Mouse (Mus musculus) G1E (cell line): ENCODE data around the gene Qrich2. TPM values are rescaled to one million over a fixed set of nuclear protein-coding genes. Genes with fewer than 3 reads are reported as not detected.
A peak's percentile ranks its signal among the peaks of the same experiment; 100 is the strongest.
"Not testable (repeated sequence)": the region's sequence is repeated elsewhere in the genome, so short reads cannot be mapped to it uniquely, and the experiment has no call there.

ENCODE experiments used
- ATAC-seq: 2 replicates; pipeline ENCODE4 v1.8.0; 2016; ENCODE audit warnings: mild to moderate bottlenecking; ENCODE audit not compliant: insufficient number of reproducible peaks, poor library complexity, low FRiP score, severe bottlenecking; ENCODE audit errors: extremely low read depth
- DNase-seq: peaks from one replicate; pipeline ENCODE4 v3.0.0; 2012; ENCODE audit warnings: low spot score
- H3K27me3 ChIP-seq: 2 replicates; pipeline ENCODE4 v1.6.1; 2012; ENCODE audit warnings: mild to moderate bottlenecking, low read length, inconsistent platforms; ENCODE audit not compliant: insufficient read depth
- H3K36me3 ChIP-seq: replicated peaks from 2 replicates; pipeline ENCODE3; 2012; ENCODE audit warnings: mild to moderate bottlenecking, inconsistent platforms
- H3K4me1 ChIP-seq: 2 replicates; pipeline ENCODE4 v1.6.1; 2012; ENCODE audit warnings: low read depth, low read length, inconsistent platforms, mixed read lengths; ENCODE audit not compliant: insufficient read depth
- H3K4me3 ChIP-seq: 2 replicates; pipeline ENCODE4 v1.5.1; 2012; ENCODE audit warnings: low read depth, mild to moderate bottlenecking, inconsistent platforms, low read length, moderate library complexity, mixed read lengths
- H3K9me3 ChIP-seq: replicated peaks from 2 replicates; pipeline ENCODE4 v1.6.1; 2012; ENCODE audit warnings: inconsistent platforms
- CTCF ChIP-seq: IDR thresholded peaks from 2 replicates; pipeline ENCODE4 v1.5.1; 2012; ENCODE audit warnings: low read depth, low read length, inconsistent platforms, mixed read lengths
- GATA1 ChIP-seq: IDR thresholded peaks from 2 replicates; pipeline ENCODE4 v1.6.1; 2012; ENCODE audit warnings: borderline replicate concordance, low read length, inconsistent platforms, mixed read lengths
- GATA2 ChIP-seq: IDR thresholded peaks from 2 replicates; pipeline ENCODE4 v1.6.1; 2012; ENCODE audit warnings: low read depth, low read length, inconsistent platforms, borderline replicate concordance
- POLR2AphosphoS5 ChIP-seq: IDR thresholded peaks from 2 replicates; pipeline ENCODE4 v1.6.1; 2012; ENCODE audit warnings: low read depth, low read length, inconsistent platforms; ENCODE audit not compliant: insufficient replicate concordance
- TAL1 ChIP-seq: conservative IDR thresholded peaks from 2 replicates; pipeline ENCODE4 v1.6.1; 2012; ENCODE audit warnings: low read depth, low read length, inconsistent platforms, mixed read lengths
- polyA plus RNA-seq: library from polyadenylated mRNA; stranded (reverse); fragments of >175 nt; gene quantifications from 2 replicates; pipeline ENCODE4 v1.2.3, GENCODE M21; 2012
- total RNA-seq, 2 experiments: library from RNA; stranded (forward) in 1 of 2; stranded (reverse) in 1 of 2; fragments of 200-1000 nt in 1 of 2; fragments of >200 nt in 1 of 2; fragmentation: Nextera tagmentation in 1 of 2; gene quantifications; 2 replicates each; pipeline ENCODE4 v1.2.3; 2014 to 2017

Qrich2 gene
- total and polyA plus RNA-seq, 3 experiments, result 0.05 to 0.16 TPM; not detected in 1

- H3K36me3 ChIP-seq, result peaks cover 65% of the 10 kb centered on the region
- DNase-seq, result no peak
Measured at GRCm38 (mm10) chr11:116470896-116471295, 4.9 kb upstream of the Qrich2 start.

DNA sequence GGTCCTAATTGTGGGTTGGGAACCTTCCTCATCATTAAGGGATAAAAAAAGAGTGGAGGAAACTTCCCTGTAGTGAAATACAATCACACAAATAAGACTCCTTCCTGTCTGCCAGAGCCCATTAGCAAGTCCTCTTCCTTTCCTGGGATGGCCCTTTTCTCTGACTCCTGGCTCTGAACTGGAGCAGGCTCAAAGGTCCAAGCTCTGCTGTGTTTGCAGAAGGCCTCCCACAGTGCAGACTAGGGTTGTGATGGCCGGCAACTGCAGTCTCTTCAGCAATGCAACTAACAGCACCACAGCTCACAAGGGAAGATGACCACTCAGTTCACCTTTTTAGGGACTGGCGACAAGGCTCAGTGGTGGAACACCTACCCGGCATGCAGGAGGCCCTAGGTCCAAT, 4.2 kb upstream of the Qrich2 start:
- peaks cover 11% of the 10 kb centered on the region; the same call in 1 of the 2 replicates for H3K27me3 ChIP-seq
- TF ChIP-seq POLR2AphosphoS5 (no peak), TAL1 (no peak), GATA1 (no peak), GATA2 (no peak), CTCF (no peak)
- no peaks in the 10 kb centered on the region for H3K4me1 ChIP-seq
- DNase-seq, result no peak
- ATAC-seq, result no peak
- no peaks in the 10 kb centered on the region for H3K9me3 ChIP-seq
- H3K36me3 ChIP-seq, result peaks cover 58% of the 10 kb centered on the region
- no peak overlapping the region for H3K4me3 ChIP-seq

More at GRCm38 (mm10) chr11:116470896-116471295, 4.9 kb upstream of the Qrich2 start:
- Histone ChIP-seq H3K27me3 (peaks cover 5% of the 10 kb centered on the region; the same call in 1 of the 2 replicates), H3K4me1 (no peaks in the 10 kb centered on the region), H3K9me3 (no peaks in the 10 kb centered on the region), H3K4me3 (no peak overlapping the region)
- TF ChIP-seq CTCF (no peak), TAL1 (no peak)
- no peak for ATAC-seq

DNA sequence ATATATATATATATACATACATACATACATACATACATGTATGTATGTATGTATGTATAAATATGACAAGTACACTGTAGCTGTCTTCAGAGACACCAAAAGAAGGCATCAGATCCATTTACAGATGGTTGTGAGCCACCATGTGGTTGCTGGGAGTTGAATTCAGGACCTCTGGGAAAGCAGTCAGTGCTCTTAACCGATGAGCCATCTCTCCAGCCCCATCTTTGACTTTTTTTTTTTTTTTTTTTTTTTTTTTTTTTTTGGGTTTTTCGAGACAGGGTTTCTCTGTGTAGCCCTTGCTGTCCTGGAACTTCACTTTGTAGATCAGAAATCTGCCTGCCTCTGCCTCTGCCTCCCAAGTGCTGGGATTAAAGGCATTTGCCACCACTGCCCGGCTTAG, 2.3 kb upstream of the Qrich2 start:
- H3K27me3 ChIP-seq, result peaks cover 13% of the 10 kb centered on the region; the same call in 1 of the 2 replicates
- not testable (repeated sequence) for H3K9me3 ChIP-seq, DNase-seq, H3K4me1 ChIP-seq, ATAC-seq, H3K4me3 ChIP-seq
- H3K36me3 ChIP-seq, result peaks cover 40% of the 10 kb centered on the region

GRCm38 (mm10) chr11:116463833-116464232, 2.2 kb downstream of the Qrich2 start:
- ATAC-seq (no peak), DNase-seq (peak; percentile 68)
- H3K4me3 ChIP-seq, result no peak overlapping the region
- peaks cover 41% of the 10 kb centered on the region for H3K27me3 ChIP-seq
- H3K4me1 ChIP-seq, result 0 out of 2 replicates have a peak, but pooled peaks cover 3% of the 10 kb centered on the region
- TF ChIP-seq TAL1, result no peak
- peak; percentile 58 for TF ChIP-seq CTCF
- no peak for TF ChIP-seq GATA1
- TF ChIP-seq POLR2AphosphoS5, result no peak
- TF ChIP-seq GATA2, result no peak
- no peaks in the 10 kb centered on the region for H3K36me3 ChIP-seq
- no peaks in the 10 kb centered on the region for H3K9me3 ChIP-seq

- Histone ChIP-seq H3K4me1 (0 out of 2 replicates have a peak, but pooled peaks cover 3% of the 10 kb centered on the region), H3K4me3 (no peak overlapping the region), H3K36me3 (no peaks in the 10 kb centered on the region), H3K9me3 (no peaks in the 10 kb centered on the region), H3K27me3 (peaks cover 45% of the 10 kb centered on the region)
- TF ChIP-seq GATA2 (no peak), CTCF (no peak), POLR2AphosphoS5 (no peak), GATA1 (no peak)
- DNase-seq (no peak), ATAC-seq (no peak)
Measured at GRCm38 (mm10) chr11:116463338-116463737, 2.7 kb downstream of the Qrich2 start.

GRCm38 (mm10) chr11:116459786-116460185, 6.3 kb downstream of the Qrich2 start:
- no peak for DNase-seq

DNA sequence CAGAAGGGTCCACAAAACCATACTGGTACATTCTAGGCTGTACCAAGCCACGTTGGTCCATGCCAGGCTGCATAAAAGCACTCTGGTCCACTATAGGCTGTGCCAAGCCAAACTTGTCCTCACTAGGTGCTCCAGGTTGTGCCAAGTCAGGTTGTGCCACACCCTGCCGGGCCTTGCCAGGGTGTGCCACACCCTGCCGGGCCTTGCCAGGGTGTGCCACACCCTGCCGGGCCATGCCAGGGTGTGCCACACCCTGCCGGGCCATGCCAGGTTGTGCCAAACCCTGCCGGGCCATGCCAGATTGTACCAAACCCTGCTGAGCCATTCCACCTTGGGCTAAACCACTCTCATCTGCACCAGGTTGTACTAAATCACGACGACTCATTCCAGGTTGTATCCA, 9.8 kb downstream of the Qrich2 start:
- ATAC-seq, result no peak
- Histone ChIP-seq H3K27me3 (peaks cover 77% of the 10 kb centered on the region), H3K36me3 (no peaks in the 10 kb centered on the region), H3K4me3 (no peak overlapping the region), H3K4me1 (0 out of 2 replicates have a peak, but pooled peaks cover 3% of the 10 kb centered on the region), H3K9me3 (no peaks in the 10 kb centered on the region)
- DNase-seq, result no peak
- TF ChIP-seq POLR2AphosphoS5 (no peak), GATA1 (no peak), TAL1 (no peak), GATA2 (no peak)

More at GRCm38 (mm10) chr11:116459786-116460185, 6.3 kb downstream of the Qrich2 start:
- no peak overlapping the region for H3K4me3 ChIP-seq
- H3K27me3 ChIP-seq, result peaks cover 67% of the 10 kb centered on the region
- no peaks in the 10 kb centered on the region for H3K36me3 ChIP-seq
- ATAC-seq, result no peak
- TF ChIP-seq TAL1 (no peak), GATA1 (no peak), GATA2 (no peak), CTCF (no peak), POLR2AphosphoS5 (no peak)
- H3K9me3 ChIP-seq, result no peaks in the 10 kb centered on the region
- 0 out of 2 replicates have a peak, but pooled peaks cover 5% of the 10 kb centered on the region for H3K4me1 ChIP-seq
